Mouse (Mus musculus) induced T-regulatory cell, adult 2 months (primary cell): ENCODE data around the gene Thy1.
A peak's percentile ranks its signal among the peaks of the same experiment; 100 is the strongest.

ENCODE experiments used
- DNase-seq: peaks from one replicate; pipeline ENCODE4 v3.0.0-alpha.2; 2012; ENCODE audit warnings: low read depth

The Thy1 gene

DNA sequence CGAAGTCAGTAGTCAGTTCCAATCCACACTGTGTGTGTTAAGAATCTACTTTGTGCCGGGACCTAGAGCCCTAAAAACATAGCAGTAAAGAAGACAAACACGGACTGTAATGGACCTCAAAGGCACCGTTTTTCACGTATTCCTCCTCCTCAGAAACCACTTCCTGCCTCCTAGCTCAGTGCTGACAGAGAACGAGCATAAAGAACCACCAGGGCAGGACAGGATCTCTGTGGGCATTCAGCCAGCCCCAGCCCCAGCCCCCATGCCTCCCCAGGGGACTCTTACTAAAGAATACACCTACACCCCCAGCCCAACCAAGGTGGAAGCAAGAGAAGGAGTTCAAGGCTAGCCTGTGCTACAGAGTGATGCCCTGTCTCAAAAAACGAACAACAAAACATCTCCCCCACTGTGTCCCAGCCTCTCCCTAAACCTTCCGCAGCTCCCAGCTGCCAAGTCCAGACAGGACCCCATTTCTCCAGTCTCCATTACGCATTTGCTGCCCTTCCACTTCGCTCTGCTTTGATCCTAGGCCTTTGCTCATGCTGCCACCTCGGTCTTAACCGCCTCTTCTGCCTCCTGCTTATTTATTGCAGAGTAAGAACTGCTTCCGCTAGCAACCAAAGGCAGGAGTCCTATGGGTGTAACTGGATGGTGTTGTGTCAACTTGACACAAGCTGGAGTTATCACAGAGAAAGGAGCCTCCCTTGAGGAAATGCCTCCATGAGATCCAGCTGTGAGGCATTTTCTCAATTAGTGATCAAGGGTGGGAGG is 9.0 kb upstream of the Thy1 start:
- DNase-seq: peak; percentile 92

DNA sequence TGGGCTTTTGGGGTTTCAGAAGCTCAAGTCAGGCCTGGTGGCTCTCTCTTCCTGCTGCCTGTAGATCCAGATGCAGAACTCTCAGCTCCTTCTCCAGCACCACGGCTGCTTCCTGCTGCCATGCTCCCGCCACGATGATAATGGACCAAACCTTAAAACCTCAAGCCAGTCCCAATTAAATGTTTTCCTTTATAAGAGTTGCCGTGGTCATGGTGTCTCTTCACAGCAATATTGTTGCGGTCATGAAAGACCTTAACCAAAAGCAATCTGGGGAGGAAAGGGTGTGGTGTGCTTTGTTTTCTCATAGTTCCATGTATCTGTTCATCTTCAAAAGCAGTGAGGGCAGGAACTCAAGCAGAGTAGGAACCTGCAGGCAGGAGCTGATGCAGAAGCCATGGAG is 6.1 kb upstream of the Thy1 start:
- peak; percentile 74 for DNase-seq

DNA sequence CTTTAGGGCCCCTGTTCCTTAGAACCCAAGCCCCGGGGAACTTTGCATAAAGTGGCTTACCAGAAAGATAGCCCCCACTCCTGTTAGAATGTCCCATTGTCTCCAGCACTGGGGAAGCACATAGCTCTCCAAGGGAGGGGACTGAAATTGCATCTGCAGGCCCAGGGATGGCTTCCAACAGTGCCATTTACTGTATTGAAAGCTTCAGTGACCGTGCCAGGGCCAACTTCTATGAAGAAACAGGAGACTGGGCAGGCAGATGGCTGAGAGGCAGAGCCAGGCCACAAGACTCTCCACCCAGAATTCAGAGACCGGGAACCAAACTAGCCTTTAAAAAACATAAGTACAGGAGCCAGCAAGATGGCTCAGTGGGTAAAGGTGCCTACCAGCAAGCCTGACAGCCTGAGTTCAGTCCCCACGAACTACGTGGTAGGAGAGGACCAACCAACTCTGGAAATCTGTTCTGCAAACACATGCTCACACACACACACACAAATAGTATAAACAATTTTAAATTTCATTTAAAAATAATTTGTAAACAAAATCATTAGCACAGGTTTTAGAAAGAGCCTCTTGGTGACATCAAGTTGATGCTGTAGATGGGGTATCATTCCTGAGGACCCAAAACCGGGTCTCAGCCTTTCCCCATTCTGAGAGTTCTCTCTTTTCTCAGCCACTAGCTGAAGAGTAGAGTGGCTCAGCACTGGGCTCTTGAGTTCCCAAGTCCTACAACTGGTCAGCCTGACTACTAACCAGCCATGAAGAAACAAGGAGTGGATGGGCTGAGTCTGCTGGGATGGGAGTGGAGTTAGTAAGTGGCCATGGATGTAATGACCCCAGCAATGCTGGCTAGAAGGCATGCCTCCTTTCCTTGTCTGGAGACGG is 1.4 kb upstream of the Thy1 start:
- DNase-seq: peak; percentile 41

DNA sequence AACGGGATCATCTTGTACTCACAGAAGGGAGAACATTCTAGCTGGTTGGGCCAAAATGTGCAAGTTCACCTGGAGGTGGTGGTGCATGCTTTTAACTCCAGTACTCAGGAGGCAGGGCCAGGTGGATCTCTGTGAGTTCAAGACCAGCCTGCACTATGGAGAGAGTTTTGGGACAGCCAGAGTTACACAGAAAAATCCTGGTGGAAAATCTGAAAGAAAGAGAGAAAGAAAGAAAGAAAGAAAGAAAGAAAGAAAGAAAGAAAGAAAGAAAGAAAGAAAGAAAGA is 846 bp upstream of the Thy1 start:
- no peak for DNase-seq

DNA sequence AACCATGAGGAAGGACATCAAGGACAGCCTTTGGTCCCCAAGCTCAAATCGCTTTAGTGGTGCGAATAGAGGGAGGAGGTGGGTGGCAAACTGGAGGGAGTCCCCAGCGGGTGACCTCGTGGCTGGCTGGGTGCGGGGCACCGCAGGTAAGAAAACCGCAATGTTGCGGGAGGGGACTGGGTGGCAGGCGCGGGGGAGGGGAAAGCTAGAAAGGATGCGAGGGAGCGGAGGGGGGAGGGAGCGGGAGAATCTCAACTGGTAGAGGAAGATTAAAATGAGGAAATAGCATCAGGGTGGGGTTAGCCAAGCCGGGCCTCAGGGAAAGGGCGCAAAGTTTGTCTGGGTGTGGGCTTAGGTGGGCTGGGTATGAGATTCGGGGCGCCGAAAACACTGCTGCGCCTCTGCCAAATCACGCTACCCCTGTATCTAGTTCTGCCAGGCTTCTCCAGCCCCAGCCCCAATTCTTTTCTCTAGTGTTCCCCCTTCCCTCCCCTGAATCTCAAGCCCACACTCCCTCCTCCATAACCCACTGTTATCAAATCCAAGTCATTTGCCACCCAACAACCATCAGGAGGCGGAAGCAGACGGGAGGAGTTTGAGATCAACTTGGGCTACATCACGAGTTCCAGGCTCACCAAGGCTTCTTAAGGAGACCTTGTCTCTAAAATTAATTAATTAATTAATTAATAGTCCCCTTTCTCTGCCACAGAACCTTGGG is 683 bp downstream of the Thy1 start:
- peak; percentile 74 for DNase-seq

DNA sequence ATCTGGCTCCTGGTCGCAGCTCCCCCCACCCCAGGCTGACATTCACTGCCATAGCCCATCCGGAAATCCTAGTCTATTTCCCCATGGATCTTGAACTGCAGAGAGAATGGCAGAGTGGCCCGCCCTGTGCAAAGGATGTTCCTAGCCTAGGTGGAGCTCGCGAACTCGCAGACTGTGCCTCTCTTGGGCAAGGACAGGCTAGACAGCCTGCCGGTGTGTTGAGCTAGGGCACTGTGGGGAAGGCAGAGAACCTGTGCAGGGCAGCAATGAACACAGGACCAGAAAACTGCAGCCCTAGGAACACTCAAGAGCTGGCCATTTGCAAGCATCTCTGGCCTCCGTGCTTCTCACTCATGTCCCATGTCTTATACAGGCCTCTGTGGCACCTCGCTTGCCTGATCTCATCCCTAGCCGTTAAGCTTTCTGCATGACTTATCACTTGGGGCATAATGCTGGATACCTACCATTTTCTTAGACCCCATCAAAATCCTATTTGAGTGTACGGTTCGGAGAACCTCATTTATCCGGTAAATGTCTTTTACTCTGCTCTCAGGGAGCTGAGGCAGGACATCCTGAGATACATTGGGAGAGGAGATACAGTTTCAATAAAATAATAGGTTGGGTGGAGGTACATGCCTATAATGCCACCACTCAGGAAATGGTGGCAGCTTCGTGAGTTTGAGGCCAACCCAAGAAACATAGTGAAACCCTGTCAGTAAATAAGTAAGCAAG is 1.4 kb downstream of the Thy1 start:
- DNase-seq: peak; percentile 74

DNA sequence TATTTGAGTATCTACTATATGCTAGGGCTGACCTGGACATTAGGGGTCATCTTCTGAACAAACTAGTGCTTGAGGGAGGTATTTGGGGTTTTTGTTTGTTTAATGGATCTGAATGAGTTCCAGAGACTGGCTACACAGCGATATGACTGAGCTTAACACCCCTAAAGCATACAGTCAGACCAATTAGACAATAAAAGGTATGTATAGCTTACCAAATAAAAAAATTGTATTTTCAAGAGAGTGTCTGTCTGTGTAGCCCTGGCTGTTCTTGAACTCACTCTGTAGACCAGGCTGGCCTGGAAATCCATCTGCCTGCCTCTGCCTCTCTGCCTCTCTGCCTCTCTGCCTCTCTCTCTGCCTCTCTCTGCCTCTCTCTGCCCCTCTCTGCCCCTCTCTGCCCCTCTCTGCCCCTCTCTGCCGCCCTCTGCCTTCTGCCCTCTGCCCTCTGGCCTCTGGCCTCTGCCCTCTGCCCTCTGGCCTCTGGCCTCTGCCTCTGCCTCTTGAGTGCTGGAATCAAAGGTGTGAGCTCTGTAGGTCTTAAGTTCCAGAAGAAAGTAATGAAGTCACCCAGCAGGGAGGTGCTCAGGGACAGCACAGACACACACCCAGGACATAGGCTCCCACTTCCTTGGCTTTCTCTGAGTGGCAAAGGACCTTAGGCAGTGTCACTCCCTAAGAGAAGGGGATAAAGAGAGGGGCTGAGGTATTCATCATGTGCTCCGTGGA is 2.1 kb downstream of the Thy1 start:
- DNase-seq: no peak

DNA sequence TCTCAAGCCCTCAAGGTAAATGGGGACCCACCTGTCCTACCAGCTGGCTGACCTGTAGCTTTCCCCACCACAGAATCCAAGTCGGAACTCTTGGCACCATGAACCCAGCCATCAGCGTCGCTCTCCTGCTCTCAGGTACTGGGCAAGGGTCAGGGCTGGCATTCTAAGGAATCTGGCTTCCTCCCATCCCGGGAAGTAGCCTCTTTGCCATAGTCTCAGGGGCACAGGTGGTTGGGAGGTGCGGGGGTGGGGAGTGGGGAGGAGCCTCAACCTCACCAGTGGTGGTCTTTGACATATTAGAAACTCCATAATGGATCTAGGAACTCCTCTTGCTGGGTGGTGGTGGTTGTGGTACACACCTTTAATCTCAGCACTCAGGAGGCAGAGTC is 2.7 kb downstream of the Thy1 start:
- DNase-seq: peak; percentile 29

DNA sequence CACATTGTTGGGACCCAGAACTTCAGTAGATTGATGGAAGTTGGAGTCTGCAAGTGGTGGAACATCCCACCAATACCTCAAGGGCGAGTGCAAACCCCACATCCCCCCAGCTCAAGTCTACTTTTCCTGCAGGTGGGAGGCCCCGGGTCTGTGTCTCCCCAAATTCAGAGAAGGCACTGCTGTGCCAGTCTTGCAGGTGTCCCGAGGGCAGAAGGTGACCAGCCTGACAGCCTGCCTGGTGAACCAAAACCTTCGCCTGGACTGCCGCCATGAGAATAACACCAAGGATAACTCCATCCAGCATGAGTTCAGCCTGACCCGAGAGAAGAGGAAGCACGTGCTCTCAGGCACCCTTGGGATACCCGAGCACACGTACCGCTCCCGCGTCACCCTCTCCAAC is 3.2 kb downstream of the Thy1 start:
- DNase-seq: peak; percentile 44

DNA sequence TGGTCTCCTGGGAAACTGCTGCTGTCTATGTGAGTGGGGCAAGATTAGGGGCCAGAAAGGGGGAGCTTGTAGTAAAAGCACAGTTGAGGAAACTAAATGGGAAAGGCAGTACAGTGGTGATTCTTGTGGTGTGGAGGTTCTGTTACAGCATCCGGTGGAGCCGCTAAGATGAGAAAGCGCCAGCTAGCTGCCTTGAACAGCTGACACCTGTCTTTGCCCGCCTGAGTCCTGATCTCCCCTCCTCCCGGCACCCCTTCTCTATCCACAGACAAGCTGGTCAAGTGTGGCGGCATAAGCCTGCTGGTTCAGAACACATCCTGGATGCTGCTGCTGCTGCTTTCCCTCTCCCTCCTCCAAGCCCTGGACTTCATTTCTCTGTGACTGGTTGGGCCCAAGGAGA is 3.9 kb downstream of the Thy1 start:
- DNase-seq: peak; percentile 76

DNA sequence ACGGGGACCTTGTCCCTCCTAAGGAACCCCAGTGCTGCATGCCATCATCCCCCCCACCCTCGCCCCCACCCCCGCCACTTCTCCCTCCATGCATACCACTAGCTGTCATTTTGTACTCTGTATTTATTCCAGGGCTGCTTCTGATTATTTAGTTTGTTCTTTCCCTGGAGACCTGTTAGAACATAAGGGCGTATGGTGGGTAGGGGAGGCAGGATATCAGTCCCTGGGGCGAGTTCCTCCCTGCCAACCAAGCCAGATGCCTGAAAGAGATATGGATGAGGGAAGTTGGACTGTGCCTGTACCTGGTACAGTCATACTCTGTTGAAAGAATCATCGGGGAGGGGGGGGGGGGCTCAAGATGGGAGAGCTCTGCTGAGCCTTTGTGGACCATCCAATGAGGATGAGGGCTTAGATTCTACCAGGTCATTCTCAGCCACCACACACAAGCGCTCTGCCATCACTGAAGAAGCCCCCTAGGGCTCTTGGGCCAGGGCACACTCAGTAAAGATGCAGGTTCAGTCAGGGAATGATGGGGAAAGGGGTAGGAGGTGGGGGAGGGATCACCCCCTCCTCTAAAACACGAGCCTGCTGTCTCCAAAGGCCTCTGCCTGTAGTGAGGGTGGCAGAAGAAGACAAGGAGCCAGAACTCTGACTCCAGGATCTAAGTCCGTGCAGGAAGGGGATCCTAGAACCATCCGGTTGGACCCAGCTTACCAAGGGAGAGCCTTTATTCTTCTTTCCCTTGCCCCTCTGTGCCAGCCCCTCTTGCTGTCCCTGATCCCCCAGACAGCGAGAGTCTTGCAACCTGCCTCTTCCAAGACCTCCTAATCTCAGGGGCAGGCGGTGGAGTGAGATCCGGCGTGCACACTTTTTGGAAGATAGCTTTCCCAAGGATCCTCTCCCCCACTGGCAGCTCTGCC is 4.6 kb downstream of the Thy1 start:
- DNase-seq: peak; percentile 29

DNA sequence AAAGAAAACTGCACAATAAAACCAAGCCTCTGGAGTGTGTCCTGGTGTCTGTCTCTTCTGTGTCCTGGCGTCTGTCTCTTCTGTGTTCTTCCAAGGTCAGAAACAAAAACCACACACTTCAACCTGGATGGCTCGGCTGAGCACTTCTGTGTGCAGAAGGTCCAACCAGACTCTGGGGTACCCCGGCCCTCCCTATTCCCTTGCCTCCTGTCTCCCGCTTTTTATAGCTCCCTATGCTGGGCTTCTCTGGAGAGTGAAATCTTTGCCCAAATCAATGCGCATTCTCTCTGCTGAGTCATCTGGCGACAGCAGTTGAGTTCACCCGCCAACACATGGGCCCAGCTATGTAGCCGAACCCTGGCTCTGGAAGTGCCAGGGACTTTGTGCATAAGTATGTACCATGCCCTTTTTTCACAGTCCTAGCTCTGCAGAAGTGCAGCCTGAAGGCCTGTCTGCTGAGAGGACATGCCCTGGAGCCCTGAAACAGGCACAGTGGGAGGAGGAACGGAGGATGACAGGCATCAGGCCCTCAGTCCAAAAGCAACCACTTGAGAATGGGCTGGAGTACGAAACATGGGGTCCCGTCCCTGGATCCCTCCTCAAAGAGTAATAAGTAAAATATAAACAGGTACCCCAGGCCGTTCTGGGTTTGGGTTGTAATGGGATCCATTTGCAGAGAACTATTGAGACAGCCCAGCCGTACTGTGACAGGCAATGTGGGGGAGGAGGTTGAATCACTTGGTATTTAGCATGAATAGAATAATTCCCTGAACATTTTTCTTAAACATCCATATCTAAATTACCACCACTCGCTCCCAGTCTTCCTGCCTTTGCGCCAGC is 5.6 kb downstream of the Thy1 start:
- peak; percentile 32 for DNase-seq

DNA sequence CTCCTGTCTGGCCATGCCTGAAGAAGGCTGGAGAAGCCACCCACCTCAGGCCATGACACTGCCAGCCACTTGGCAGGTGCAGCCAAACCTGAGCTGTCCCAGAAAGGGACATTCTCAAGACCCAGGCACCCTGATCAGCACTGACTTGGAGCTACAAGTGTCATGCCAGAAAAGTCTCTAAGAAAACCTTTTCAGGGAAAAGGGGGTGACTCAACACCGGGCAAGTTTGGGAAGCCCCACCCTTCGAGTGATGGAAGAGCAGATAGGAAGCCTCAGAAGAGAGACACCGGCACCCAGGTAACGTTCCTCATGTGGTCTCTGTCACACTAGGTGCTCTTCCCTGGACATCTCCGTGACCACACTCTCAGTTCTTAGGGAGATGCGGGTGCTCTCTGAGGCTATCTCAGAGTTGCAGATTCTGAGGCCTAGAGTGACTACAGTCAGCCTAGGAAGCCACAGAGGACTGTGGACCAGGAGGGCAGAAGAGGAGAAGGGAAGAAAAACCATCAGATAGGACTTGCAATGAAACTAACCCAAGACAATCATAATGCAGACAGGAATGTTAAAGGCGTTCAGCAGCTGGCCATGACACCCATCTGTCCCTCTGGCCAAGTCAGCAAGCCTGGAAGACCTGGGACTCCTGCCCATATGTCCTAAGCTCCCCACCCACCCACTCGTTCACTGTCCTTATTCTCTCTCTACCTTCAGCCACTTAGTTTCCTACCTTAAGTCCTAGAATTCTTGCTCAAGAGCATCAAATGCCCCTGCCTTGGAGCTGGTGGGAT is 6.4 kb downstream of the Thy1 start:
- peak; percentile 29 for DNase-seq

DNA sequence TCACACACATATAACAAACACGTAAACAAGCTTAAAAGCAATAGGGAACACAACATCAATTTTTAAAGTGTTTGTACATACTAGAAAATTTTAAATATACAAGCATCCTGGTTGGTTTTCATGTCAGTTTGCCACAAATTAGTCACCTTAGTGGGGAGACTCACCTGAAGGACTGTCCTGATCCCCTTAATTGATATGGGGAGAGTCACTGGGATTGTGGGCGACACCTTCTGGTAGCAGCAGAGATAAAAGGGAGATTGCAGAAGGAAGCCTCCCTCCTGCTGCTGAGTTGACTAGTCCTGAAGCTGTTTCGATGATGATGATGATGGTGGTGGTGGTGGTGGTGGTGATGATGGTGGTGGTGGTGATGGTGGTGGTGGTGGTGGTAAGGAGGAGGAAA is 9.7 kb downstream of the Thy1 start:
- peak; percentile 74 for DNase-seq

DNA sequence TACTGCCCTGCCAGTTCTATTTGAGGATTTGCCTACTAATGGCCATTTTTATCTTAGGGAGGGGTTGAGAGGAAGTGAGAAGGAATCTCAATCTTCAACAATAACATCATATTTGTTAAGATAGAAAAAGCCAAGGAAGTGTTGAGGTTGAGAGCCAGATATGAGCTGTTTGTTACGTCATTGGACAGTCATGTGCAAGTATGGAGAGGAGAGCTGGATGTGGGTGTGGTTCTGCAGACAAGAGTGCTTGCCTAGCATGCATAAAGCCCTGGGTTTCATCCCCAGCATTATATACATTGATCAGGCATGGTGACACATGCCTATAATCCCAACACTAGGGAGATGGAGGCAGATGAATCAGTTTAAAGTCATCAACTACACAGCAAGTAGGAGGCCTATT is 10.8 kb downstream of the Thy1 start:
- no peak for DNase-seq

DNA sequence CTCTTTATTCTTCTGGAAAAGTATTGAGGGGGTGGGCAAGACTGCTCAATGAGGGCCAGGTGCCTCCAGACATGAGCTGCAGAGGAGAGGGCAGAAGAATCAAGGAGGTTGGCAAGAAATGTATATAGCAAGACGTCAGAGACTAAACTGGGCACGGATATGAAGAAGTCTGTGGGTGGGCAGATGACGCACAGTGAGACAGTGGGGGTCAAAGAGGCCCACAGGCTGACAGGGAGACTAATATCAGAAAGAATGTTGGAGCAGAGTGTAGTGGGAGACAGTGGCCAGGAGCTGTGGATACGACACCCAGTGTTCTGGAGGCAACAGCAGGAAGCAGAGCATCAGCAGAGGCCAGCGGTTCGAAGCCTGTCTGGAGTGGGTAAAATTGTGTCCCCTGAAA is 15.4 kb downstream of the Thy1 start:
- no peak for DNase-seq

DNA sequence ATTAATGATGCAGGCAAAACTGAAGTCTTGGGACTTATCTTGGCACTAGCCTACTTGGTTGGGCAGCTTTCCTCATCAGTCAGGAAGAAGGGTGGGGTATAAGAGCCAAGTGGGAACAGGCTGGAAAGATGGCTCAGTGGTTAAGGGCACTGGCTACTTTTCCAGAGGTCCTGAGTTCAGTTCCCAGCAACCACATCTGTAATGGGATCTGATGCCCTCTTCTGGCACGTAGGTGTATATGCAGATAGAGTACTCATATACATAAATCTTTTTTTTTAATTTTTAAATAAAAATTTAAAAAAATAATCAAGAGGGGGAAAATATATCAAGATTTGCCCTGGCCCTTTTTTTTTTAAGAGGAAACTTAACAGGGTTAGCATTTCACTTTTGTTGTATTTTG is 22.0 kb downstream of the Thy1 start:
- no peak for DNase-seq

DNA sequence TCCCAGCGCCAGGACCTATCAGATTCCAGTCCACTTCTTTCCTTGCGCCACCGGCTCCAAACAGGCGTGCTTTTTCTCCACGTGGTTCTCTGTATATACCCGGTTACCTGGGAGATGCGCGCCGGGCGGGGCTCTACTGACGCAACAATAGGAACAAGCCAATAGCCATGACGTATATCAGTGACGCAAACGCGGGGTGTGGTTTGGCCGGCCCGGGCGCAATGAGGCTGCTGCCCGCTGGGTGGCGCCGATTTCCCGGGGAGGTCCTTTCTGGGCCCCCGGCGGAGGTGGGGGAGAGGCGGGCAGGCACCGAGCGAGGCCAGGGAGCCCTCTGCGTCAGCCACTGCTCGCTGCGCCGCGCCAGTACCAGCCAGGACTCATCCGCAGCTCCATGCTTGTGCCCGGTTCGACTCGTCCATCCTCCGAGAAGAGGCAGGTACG is 23.6 kb downstream of the Thy1 start, which contains the start of gene Usp2:
Gene Usp2 (plus strand): TSS at position 237 of the 441 bp plus-strand sequence.
- DNase-seq: peak; percentile 99
